Mouse (Mus musculus) stomach, postnatal 0 days (tissue): ENCODE measurements around the gene Hba-a2. TPM values are rescaled to one million over a fixed set of nuclear protein-coding genes. Genes with fewer than 3 reads are reported as not detected.
A peak's percentile ranks its signal among the peaks of the same experiment; 100 is the strongest.
"Not testable (repeated sequence)": the region's sequence is repeated elsewhere in the genome, so short reads cannot be mapped to it uniquely, and the experiment has no call there.

Source experiments
- ATAC-seq: fragments of 200-750 bp; cut with Nextera tagmentation; 2 replicates; pipeline ENCODE4 v1.8.0; 2017; ENCODE audit not compliant: low FRiP score, low TSS enrichment
- DNase-seq: peaks from one replicate; pipeline ENCODE4 v3.0.0-alpha.2; 2016; ENCODE audit warnings: low spot score
- H3K27ac ChIP-seq: fragments of 300-500 bp; sonication (generic); replicated peaks from 2 replicates; pipeline ENCODE4 v1.5.1; 2014; ENCODE audit warnings: mild to moderate bottlenecking, control low read depth
- H3K27me3 ChIP-seq: fragments of 300-500 bp; sonication (generic); 2 replicates; pipeline ENCODE4 v1.6.1; 2014; ENCODE audit warnings: low read length; ENCODE audit not compliant: control insufficient read depth, insufficient read depth
- H3K36me3 ChIP-seq: fragments of 300-500 bp; sonication (generic); 2 replicates; pipeline ENCODE4 v1.6.1; 2014; ENCODE audit warnings: low read length, mixed read lengths; ENCODE audit not compliant: control insufficient read depth, insufficient read depth
- H3K4me1 ChIP-seq: fragments of 300-500 bp; sonication (generic); replicated peaks from 2 replicates; pipeline ENCODE4 v1.6.1; 2014; ENCODE audit warnings: antibody characterized with exemption; ENCODE audit not compliant: control insufficient read depth, insufficient read depth
- H3K4me2 ChIP-seq: fragments of 300-500 bp; sonication (generic); replicated peaks from 2 replicates; pipeline ENCODE4 v1.6.1; 2014; ENCODE audit warnings: low read depth, mild to moderate bottlenecking, control low read depth, moderate library complexity
- H3K4me3 ChIP-seq: fragments of 300-500 bp; sonication (generic); 2 replicates; pipeline ENCODE4 v1.5.1; 2014; ENCODE audit warnings: low read depth, low read length, control low read depth
- H3K9ac ChIP-seq: fragments of 300-500 bp; sonication (generic); 2 replicates; pipeline ENCODE4 v1.6.1; 2014; ENCODE audit warnings: mild to moderate bottlenecking, low read length, control low read depth, mixed read lengths
- H3K9me3 ChIP-seq: fragments of 300-500 bp; sonication (generic); 2 replicates; pipeline ENCODE4 v1.6.1; 2016; ENCODE audit warnings: low read length; ENCODE audit not compliant: control insufficient read depth
- CTCF ChIP-seq: IDR thresholded peaks from 2 replicates; pipeline ENCODE4 v1.5.1; 2016; ENCODE audit warnings: antibody characterized with exemption, low read depth, mild to moderate bottlenecking, moderate library complexity
- EP300 ChIP-seq: optimal IDR thresholded peaks from 2 replicates; pipeline ENCODE3; 2016; ENCODE audit warnings: antibody characterized with exemption
- WGBS: fragments of 180-500 bp; shearing (Covaris S2); extraction: QIAGEN DNeasy Blood & Tissue Kit; methylation state at CpG from one replicate; pipeline ENCODE4 v1.1.7; 2014; 5-methylcytosine and 5-hydroxymethylcytosine counted together
- polyA plus RNA-seq: library from polyadenylated mRNA; unstranded; fragments of >200 nt; fragmentation: Nextera tagmentation; extraction: Ambion mirVana; gene quantifications from 2 replicates; pipeline ENCODE4 v1.2.1, GENCODE M21; 2015

Hba-a2 gene
- 728 and 926 TPM in 2 replicates for polyA plus RNA-seq

GRCm38 (mm10) chr11:32296203-32296602, at the start of gene Hba-a2:
Gene Hba-a2, plus strand, starts transcription at chr11:32296489.
- not testable (repeated sequence) for H3K27ac ChIP-seq, H3K4me2 ChIP-seq, H3K36me3 ChIP-seq, H3K9ac ChIP-seq, H3K9me3 ChIP-seq, H3K4me1 ChIP-seq, H3K27me3 ChIP-seq, DNase-seq, H3K4me3 ChIP-seq
- peak; percentile 62; the same call in 1 of the 2 replicates for ATAC-seq
- no CpG with 5 or more reads among the region's 4 CpGs for WGBS

- peaks cover 13% of the 10 kb centered on the region for H3K36me3 ChIP-seq
- no peaks in the 10 kb centered on the region; the same call in 1 of the 2 replicates for H3K4me1 ChIP-seq
- H3K27ac ChIP-seq: no peak overlapping the region
- ATAC-seq: no peak
- H3K27me3 ChIP-seq: no peaks in the 10 kb centered on the region
- H3K4me2 ChIP-seq: no peak overlapping the region
- DNase-seq: no peak
- H3K4me3 ChIP-seq: no peak overlapping the region
- H3K9me3 ChIP-seq: no peaks in the 10 kb centered on the region
- no peak overlapping the region for H3K9ac ChIP-seq
- TF ChIP-seq CTCF: peak; percentile 52
- no peak for TF ChIP-seq EP300
Observed at GRCm38 (mm10) chr11:32247068-32247467, 49.2 kb upstream of the Hba-a2 start.

- 72% methylated on average over 3 of the region's 3 CpGs for whole genome bisulfite sequencing
- peaks cover 13% of the 10 kb centered on the region for H3K36me3 ChIP-seq
- no peaks in the 10 kb centered on the region; the same call in 1 of the 2 replicates for H3K4me1 ChIP-seq
- ATAC-seq (no peak), DNase-seq (no peak)
- H3K4me2 ChIP-seq: no peak overlapping the region
- H3K27me3 ChIP-seq: no peaks in the 10 kb centered on the region
- TF ChIP-seq CTCF (no peak), EP300 (no peak)
- no peaks in the 10 kb centered on the region for H3K9me3 ChIP-seq
- no peak overlapping the region for H3K9ac ChIP-seq
- no peak overlapping the region for H3K27ac ChIP-seq
- H3K4me3 ChIP-seq: no peak overlapping the region
Observed at GRCm38 (mm10) chr11:32248350-32248749, 47.9 kb upstream of the Hba-a2 start.

GRCm38 (mm10) chr11:32250880-32251763, 45.2 kb upstream of the Hba-a2 start:
- DNase-seq: peak; percentile 42
- H3K9me3 ChIP-seq: no peaks in the 10 kb centered on the region
- no peak overlapping the region for H3K9ac ChIP-seq
- ATAC-seq: peak; percentile 94
- WGBS: 83% methylated on average over 8 of the region's 8 CpGs
- H3K27ac ChIP-seq: no peak overlapping the region
- H3K27me3 ChIP-seq: no peaks in the 10 kb centered on the region
- no peaks in the 10 kb centered on the region; the same call in 1 of the 2 replicates for H3K4me1 ChIP-seq
- TF ChIP-seq EP300 (no peak), CTCF (no peak)
- H3K4me2 ChIP-seq: no peak overlapping the region
- H3K36me3 ChIP-seq: peaks cover 8% of the 10 kb centered on the region
- no peak overlapping the region for H3K4me3 ChIP-seq

- no peak overlapping the region for H3K4me3 ChIP-seq
- no peak overlapping the region for H3K9ac ChIP-seq
- no peak for ATAC-seq
- peaks cover 3% of the 10 kb centered on the region; the same call in 1 of the 2 replicates for H3K36me3 ChIP-seq
- WGBS: 95% methylated on average over 1 of the region's 1 CpGs
- no peak for DNase-seq
- no peaks in the 10 kb centered on the region; the same call in 1 of the 2 replicates for H3K4me1 ChIP-seq
- H3K4me2 ChIP-seq: no peak overlapping the region
- TF ChIP-seq CTCF (no peak), EP300 (no peak)
- H3K27me3 ChIP-seq: no peaks in the 10 kb centered on the region
- no peak overlapping the region for H3K27ac ChIP-seq
- H3K9me3 ChIP-seq: no peaks in the 10 kb centered on the region
Observed at GRCm38 (mm10) chr11:32253121-32253520, 43.2 kb upstream of the Hba-a2 start.

- H3K36me3 ChIP-seq: peaks cover 6% of the 10 kb centered on the region; the same call in 1 of the 2 replicates
- 94% methylated on average over 1 of the region's 1 CpGs for WGBS
Observed at GRCm38 (mm10) chr11:32256146-32256545, 40.1 kb upstream of the Hba-a2 start.

More at GRCm38 (mm10) chr11:32256146-32256545, 40.1 kb upstream of the Hba-a2 start:
- Histone ChIP-seq H3K4me3 (no peak overlapping the region), H3K4me2 (no peak overlapping the region), H3K27me3 (no peaks in the 10 kb centered on the region), H3K27ac (no peak overlapping the region), H3K9me3 (no peaks in the 10 kb centered on the region), H3K4me1 (no peaks in the 10 kb centered on the region), H3K9ac (no peak overlapping the region)
- ATAC-seq (no peak), DNase-seq (no peak)
- no peak for TF ChIP-seq EP300
- no peak for TF ChIP-seq CTCF
